Mouse (Mus musculus) layer of hippocampus, postnatal 25 days (tissue): Measurements from ENCODE around the gene Inpp4b. TPM values are rescaled to one million over a fixed set of nuclear protein-coding genes. Genes with fewer than 3 reads are reported as not detected.

ENCODE experiments used
- DNase-seq, 2 experiments: peaks; one replicate each; pipeline ENCODE4 v3.0.0; 2022; ENCODE audit warnings: mixed read lengths in 2 of 2, low spot score in 1 of 2; ENCODE audit errors: extremely low spot score in 1 of 2
- total RNA-seq, 2 experiments: library from RNA; stranded (reverse); gene quantifications; 2 replicates each; pipeline ENCODE4 v1.2.3; 2021

Inpp4b gene
- total RNA-seq, 2 experiments from 2014 or later = 8.5 to 10.2 TPM

- DNase-seq = no peak
Observed at GRCm38 (mm10) chr8:82093274-82093673, 750.9 kb downstream of the Inpp4b start.

- DNase-seq = no peak
Observed at GRCm38 (mm10) chr8:82104560-82104959, 762.2 kb downstream of the Inpp4b start.

DNA sequence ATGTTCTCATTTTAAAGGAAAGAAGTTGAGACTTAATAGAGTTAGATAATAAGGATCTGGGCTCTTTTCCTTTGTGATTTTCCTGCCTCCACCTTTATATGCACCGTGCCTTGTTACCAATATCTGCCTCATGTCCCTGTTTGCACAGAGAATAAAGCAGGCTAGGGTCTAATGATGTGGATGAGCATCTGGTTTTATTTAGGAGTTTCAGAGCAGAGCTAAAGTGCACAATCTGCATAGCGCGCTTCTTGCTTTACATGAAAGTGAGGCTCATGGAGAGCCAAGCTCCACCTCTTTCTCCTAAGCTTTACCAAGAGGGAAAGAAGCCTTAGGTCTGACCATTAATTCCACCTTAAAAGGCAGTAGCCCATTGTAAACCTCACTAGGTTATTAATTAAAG lies 763.8 kb downstream of the Inpp4b start:
- DNase-seq = no peak

GRCm38 (mm10) chr8:82150272-82150671 lies 807.9 kb downstream of the Inpp4b start:
- no peak for DNase-seq

DNA sequence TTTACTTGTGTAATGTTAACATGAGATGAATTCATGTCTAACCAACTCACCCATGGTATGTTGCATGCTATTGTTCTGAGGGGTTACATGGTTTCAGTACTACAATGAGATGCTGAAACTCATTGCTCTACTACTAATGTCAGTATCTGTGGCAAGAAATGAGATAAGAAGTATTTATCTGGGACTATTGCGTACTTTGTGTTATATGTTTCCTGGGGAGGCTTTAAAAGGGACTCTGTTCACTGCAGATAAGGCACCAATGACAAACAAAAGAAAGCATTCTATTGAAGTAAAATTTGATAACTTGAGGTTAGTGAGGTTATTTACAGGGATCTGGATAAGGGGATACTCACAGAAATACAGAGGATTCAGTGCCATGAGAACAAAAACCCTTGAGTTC lies 815.6 kb downstream of the Inpp4b start:
- no peak for DNase-seq
